Mouse (Mus musculus) G1E-ER4 (cell line): Measurements from ENCODE around the gene Slc25a36. TPM values are rescaled to one million over a fixed set of nuclear protein-coding genes. Genes with fewer than 3 reads are reported as not detected.

Experiments
- GATA1 ChIP-seq: IDR thresholded peaks from one replicate; pipeline ENCODE4 v1.8.0; 2012; ENCODE audit warnings: low read length, inconsistent platforms
- polyA plus RNA-seq: library from polyadenylated mRNA; stranded (reverse); fragments of >175 nt; gene quantifications from 2 replicates; pipeline ENCODE4 v1.2.3, GENCODE M21; 2012

The Slc25a36 gene
- polyA plus RNA-seq, 1 experiment = 4.2 TPM

GRCm38 (mm10) chr9:97069911-97070310, 41.0 kb downstream of the Slc25a36 start:
- TF ChIP-seq GATA1 = no peak

DNA sequence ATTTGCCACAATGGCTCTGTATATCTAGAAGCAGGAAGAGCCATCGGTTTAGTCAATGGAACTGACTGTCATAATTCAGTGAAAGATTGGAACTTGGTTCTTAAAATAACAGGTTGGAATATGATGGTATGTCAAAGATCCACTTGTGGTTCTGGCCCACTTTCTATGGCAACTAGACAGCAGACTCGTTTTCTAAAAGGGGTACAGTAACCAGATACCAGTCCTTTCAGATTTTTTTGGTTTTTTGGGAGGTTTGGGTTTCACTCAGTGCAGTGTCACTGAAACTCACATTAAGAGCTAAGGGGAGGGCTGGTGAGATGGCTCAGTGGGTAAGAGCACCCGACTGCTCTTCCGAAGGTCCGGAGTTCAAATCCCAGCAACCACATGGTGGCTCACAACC, 41.5 kb downstream of the Slc25a36 start:
- TF ChIP-seq GATA1 = no peak

DNA sequence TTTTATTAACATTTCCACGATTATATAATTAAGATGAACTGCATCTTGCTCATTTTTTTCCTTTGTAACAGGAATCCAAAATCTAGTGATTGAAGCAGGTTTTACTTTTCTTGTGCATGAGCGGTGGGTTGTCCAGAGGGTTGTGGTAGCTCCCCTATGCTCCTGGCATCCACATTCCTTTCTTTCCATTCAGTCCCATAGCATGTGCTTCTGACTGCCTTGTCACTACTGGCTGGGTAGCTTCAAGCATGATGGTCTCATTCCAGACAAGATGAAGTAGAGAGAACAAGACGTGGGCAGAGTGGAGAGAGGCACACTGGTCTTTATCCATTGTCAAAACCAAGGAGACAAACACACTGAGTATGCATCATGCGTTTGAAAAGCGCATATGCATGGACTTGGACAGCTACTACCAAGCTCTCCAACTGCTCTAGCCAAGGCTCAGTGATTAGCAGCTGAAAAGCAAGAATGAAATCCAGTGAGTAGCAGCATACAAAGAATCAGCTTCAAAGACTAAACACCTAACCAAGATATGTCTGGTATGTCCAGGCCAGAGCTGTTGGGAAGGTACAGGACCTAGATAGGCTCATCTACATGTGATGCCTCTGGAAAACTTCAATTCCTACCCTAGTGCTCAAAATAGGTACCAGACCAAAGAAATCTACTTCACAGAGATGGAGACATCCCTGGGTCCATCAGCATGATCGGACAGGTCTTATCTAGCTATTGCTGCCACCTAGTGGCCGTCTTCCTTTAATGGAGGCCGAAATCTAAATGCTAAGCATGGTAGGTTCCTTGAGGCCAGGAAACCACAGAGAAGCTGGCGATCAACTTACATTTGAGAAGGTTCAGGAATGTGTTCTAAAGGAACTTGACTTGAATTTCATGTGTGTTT, 42.5 kb downstream of the Slc25a36 start:
- no peak for TF ChIP-seq GATA1

DNA sequence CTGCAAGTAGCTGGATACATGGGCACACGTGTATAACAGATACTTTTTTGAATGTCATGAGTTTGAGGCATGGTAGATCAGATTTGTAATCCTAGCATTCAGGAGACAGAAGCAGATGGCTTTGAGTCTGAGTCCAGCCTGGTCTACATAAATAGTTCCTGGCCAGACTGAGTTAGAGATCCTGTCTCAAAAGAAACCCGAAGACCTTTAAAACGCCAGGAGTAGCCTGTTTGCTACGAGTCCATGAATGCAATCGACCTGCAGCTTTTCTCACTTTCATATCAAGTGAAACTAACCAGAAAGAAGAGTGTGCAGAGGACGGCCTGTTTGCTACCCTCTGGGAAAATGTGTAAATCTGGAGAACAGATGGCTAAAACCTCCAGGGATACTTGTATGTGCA, 43.2 kb downstream of the Slc25a36 start:
- TF ChIP-seq GATA1 = no peak

GRCm38 (mm10) chr9:97065885-97066284, 45.1 kb downstream of the Slc25a36 start:
- no peak for TF ChIP-seq GATA1

- TF ChIP-seq GATA1 = no peak
Measured at GRCm38 (mm10) chr9:97065216-97065615, 45.7 kb downstream of the Slc25a36 start.

- TF ChIP-seq GATA1 = no peak
Measured at GRCm38 (mm10) chr9:97064161-97064560, 46.8 kb downstream of the Slc25a36 start.

DNA sequence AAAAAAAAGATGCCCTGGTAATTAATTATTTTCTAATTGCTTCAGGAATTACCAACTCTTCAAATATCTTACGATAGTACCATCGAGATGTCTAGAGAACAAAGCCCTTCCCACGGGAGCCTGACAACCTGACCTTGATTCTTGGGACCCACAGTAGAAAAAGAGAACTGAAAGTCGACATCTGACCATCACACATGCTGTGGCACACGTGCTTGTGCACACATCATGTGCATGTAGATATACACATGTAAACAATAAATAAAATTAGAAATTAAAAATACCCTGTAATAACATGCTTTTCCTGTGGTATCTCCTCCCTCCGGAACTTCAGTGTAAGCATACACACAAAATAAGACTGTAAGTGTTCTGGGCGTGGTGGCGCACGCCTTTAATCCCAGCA, 49.3 kb downstream of the Slc25a36 start:
- no peak for TF ChIP-seq GATA1

- TF ChIP-seq GATA1 = no peak
Measured at GRCm38 (mm10) chr9:97056541-97057338, 54.2 kb downstream of the Slc25a36 start.

DNA sequence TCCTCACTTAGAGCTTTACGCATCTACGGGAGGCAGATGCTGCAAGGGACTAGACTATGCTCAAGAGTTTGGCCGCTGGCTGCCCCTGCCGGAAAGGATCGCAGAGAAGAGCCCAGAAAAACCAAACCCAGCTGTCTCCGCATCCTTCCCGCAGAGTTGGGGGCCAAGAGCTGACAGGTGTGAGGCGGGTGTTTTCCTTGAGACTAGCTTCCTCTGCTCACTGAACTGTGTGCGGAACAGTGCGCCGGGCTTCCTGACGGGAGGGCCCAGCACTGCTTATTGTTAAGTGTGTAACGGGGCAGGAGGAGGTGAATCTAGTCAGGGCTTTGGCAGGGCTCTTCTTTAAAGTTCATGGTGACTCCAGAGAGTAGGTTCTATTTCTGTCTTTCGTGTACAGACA, 55.1 kb downstream of the Slc25a36 start:
- TF ChIP-seq GATA1 = no peak

GRCm38 (mm10) chr9:97051176-97051575, 59.8 kb downstream of the Slc25a36 start:
- no peak for TF ChIP-seq GATA1

- no peak for TF ChIP-seq GATA1
Measured at GRCm38 (mm10) chr9:97046240-97046639, 64.7 kb downstream of the Slc25a36 start.

DNA sequence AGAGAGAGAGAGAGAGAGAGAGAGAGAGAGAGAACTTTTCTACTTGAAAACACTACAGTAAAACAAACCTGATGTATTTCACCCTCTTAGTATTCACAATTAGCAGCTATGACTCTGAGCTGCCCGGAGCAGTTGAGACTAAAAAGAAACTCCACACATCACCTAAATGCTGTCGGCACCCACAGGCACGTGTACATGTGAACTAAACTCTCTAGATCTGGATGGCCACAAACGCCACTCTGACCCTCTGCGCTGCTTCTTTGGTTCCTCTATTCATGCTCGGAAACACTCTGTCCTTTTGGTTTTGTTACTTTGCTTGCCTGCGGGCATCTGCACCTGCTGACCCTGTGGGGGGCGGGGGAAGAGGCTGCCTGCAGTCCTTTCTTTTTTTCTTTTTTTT, 69.3 kb downstream of the Slc25a36 start:
- no peak for TF ChIP-seq GATA1

DNA sequence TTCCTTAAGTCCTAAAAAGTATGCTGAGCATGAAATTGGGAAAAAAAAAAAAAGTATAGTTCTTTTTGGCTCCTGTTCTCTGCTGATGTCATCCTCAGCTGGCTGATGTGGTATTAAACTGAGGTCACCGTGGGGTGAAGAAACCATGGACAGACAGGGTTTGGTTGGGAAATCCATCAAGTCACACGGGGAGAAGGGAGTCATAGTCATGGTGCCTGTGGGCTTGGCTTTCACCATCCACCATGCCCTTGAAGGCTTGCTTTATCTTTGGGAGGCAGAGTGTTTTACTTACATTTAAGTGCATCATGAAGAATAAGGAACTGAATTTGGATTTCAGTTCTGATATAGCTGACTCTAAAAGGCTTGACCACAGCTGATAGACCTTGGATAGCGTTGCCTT, 72.9 kb downstream of the Slc25a36 start:
- no peak for TF ChIP-seq GATA1

- no peak for TF ChIP-seq GATA1
Measured at GRCm38 (mm10) chr9:97036656-97037055, 74.3 kb downstream of the Slc25a36 start.

- no peak for TF ChIP-seq GATA1
Measured at GRCm38 (mm10) chr9:97027361-97027760, 83.6 kb downstream of the Slc25a36 start.
